Mouse (Mus musculus) cerebellum, adult 11-12 months (tissue): ENCODE measurements at regions not wholly inside any gene's neighbourhood (a gene's known extent, or its start where the extent isn't known, plus 50 kb on each side); places are given as distances from the start of the nearest gene placed in this dataset.
A peak's percentile ranks its signal among the peaks of the same experiment; 100 is the strongest.

Source experiments
- DNase-seq: peaks from one replicate; pipeline ENCODE4 v3.0.0; 2022

DNA sequence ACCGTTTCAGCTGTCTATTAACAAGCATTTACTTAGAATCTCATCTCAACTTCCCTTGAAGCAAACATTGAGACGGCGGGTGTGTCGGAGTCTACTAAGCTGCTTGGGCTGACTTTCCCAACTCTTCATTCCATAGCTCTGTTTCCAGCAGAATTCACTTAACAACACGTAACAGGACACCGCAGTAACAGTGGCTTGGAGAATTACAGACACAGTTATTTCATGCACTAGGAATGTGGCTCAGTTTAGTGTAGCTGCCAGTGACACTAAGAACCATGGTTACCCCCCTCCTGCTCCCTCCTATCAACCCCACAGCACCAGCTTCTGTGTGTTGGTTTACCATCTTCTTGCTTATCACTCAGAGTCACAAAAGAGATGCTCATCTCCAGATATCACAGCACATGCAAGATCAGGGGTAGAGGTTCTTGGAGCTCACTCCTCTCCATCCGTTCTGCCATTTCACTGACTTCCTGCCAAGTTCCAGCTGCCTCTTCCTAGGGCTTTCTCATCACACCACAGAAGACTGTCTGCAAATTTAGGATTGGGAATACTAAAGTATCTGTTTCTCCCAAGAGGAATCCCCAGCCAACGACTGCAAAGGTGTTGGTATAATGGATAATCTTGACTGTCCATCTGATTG, 90.7 kb downstream of the Banf2 start:
- no peak for DNase-seq

DNA sequence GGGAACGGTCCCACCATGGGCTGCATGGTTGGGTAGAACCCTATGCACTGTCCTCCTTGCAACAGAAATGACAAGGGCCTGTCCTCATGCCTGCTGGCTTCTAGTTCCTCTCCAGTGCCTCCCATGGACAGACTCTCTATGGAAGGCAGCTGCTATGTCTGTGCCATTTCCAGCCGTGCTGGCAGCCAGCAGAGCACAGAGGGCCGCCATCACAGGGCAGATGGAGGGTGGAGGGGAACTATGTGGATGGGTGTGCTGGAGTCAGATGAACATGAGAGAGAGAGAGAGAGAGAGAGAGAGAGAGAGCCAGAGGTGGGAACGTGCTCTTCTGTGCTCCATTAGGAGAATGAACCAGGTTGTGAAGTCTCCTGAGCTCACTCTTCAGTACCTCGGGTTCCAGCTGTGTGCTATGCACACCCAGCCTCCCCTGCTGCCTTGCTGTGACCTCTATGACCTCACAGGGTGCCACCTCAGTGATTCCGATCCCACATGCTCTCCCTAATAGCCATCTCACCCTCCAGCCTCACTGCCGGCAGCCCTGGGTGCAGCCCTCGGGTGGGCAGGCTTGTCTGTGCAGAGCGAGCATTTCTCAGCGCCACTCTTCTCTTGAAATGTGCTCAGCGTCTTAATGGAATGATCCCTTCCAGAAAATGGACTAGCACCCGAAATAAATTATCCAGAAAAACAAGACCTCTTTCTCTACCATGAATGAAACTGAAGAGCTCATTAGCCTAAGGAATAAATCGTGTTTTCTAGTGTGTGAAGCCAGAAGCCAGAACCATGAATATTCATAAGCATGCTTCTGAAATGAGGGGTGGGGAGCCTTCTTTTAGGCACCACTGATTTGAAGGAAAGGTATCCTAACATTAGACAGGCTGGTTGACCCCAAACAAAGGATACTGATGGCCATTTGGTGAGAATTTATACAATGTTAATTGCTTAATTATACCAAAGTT, 94.5 kb downstream of the Banf2 start:
- DNase-seq, result no peak

DNA sequence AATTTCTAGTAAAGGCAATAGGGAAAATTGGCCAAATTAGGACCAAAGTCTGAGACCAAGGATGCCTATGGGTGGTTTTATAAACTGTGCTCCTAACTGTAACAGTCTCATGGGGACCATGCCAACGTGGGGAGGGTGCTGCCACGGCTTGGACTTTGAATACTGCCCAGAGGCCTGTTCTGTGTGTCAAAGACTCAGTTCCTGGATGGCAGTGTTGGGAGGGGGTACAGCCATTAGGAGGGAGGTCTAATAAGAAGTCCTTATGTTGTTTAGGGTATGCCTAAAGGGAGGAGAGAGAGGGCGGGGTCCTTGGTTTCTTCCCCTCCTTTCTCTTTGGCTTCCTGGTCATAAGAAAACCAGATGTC, 95.2 kb downstream of the Banf2 start:
- no peak for DNase-seq

DNA sequence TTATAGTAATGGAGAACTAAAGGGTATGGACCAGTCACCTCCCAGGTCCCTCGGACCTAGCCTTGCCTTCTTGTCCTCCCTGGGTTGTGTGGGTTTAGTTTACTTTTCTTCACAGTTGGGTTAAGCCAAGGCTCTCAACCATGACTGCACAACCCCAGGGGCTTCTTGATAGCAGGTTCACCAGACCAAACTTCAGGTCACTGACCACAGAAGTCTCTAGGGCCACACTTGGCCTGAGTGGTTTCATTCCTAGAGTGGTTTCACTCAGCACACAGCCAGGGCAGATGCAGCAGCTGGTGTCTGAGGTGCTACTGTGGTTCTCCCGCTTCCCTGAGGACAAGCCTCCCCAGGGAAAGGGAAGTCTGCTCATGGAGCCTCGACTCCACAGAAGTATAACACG, 95.7 kb downstream of the Banf2 start:
- no peak for DNase-seq

DNA sequence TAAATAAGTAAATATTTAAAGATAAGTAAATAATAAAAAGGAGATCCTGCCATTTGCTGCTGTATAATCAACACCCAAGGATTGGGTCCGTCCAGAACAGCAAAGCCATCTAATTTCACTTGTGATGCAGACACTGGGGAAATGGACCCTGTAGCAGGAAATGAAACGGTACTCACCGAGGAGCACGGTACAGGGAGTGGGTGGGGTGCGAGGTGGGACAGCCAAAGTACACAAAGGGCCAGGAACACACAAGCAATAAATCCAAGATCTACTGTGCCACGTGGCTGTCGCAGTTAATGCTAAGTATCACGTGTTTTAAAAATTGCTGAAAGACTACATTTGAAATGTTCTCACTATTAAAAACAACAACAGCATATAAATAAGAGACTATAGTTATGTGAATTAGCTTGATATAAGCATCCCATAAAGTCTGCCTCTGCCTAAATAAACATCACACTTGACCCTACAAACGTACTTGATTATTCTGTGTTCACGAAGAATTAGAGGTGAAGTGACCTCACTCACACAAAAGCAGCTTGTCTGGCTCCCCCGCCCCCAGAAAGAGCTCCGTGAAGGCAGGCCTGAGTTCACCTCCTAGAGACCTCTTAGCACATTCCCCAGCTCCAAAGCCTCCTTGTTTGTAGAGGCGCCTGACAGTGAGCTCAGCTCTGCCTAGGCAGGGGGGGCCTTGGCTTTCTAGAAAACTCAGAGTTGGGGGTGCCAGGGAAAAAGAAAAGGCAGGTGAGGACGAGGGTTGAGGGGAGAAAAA, 101.1 kb downstream of the Banf2 start:
- DNase-seq, result no peak

DNA sequence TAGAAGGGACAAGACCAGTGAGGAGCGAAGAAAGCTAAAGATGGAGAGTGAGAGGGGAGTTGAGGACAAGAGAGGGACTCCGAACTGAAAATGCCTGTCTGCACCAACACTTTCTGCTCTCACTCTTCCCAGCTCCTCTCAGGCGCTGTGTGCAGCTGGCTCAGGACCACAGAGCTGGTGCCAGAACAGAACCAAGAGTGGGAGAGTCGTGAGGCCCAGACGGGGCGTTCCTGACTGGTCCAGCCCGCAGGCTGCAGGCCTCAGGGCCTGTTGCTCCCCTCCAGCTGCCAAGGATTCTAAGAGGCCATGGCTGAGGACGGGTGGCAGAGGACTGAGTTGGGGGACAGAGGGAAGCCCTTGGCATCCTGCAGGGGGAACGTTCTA, 101.7 kb downstream of the Banf2 start:
- DNase-seq, result no peak

DNA sequence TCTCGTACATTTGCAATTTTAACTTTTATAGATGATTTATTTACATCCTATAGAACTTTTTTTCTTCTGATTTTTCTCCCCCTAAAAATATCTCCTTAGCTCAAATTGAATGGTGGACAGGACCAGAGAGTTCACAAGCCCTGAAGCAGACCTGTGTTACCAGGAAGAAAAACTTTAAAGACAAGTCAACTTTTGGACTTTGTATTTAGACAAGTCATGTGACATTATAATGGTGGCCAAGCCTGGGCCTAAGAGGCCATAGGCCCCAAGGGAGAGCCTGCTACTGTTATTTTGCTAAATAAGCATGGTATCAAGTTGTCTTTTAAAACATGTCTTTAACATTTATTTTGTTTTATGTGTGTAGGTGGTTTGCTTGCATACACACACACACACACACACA, 102.7 kb downstream of the Banf2 start:
- no peak for DNase-seq

DNA sequence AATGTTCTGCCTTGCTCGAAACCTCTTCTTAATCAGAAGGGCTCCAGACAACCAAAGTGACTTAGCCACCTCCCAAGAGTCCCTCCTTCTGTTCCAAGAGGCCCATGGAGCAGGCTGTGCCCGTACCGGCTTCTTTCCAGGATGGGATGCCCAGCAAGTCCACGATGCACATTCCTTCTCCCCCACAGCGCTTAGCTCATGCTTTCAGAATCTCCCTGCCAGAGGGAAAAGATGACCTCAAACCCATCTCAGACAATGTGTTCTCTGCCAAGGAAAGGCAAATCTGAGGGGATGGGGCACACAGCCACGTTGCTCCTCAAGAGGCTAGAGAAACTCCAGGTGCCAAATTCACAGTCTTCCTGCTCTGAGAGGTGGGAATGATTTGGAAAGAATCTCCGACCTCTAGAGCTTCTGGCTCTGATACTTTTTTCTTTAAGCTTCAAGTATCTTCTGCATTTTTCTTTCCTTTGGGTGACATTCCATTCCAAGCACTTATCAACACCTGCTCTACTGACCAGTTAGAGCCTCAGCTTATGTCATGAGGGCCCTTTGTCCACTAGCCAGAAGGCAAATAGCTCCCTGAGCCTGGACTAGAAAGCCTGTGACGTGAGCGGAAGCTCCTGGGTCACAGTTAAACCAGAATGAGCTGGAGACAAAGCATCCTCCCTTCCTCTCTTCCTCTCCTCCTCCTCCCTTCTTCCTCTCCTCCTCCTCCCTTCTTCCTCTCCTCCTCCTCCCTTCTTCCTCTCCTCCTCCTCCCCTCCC, 110.9 kb downstream of the Banf2 start:
- DNase-seq, result no peak

DNA sequence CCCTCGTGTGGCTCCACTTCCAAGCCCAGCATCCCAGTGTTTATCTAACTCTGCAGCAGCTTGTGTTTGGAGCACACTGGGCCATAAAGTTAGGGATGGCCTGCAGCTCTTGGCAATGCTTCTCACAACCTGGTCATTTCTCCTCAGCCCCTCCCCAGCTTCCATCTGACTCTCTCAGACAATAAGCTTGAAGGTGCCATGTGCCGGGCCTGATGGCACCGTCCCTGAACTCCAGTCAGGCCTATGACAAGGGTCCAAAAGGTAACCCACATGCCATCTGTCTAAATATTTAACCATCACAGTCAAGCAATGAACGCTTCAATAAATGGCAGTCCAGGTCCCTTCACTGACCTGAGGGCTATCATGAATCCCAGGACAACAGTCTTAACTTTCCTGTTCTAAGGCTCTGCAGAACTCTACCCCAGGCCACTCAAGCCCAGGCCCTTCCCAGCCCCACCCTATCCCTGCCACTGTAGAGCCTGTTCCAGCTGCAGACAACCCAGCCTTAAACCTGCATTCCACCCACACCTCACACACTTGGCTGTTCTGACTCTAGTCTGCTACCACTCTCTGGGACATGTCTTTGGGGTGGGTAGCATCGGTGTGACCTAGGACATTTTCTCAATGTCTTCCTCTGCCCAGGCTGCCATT, 111.8 kb downstream of the Banf2 start:
- peak; percentile 68 for DNase-seq

DNA sequence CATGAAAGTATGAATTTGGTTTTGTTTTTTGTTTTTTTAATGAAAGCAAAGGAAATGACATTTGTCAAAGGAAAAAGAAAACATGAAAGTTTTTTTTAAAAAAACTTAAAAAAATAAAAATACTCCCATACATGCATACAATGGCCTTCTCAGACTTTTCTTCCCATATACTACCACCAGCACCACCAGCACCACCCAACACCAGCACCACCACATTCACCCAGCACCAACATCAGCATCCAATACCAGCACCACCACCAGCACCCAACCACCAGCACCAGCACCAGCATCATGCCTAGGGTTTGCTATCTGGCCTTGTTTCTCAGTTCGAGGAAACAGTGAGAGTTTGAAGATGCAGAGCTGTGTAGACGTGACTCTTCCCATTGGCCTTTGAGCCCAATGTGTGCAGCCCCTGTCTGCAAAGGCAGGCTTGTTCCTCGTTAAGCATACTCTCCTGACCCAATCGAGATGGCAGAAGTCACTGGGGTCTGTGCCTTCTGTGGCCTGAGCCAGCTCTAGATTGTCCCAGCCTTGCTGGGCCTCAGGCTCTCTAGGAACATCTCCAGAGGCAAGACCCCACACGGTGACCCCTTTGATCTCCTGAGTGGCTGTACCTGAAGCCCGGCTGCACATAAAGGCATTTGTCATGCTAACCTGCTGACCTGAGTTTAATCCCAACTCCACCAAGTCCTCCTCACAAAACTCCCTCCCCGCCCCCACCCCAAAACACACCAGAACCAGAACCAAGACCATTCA, 113.8 kb upstream of the Mgme1 start:
- no peak for DNase-seq

DNA sequence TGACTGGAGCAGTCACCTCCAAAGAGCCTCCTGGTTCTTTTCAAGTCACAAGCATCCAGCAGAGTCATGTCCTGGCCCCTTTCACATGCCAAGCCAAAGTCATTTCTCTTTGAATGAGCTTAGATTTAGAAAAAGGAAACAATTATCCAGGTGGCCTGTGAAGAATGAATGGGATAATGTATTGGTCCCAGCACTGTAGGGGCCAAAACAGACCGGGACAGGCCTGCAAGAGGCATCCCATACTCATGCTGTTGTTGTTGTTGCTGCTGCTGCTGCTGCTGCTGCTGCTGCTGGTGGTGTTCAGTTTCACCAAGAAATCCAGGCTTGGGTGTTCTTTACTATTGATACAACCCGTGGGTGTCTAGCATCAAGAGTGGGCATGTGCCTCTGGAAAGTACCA, 113.1 kb upstream of the Mgme1 start:
- no peak for DNase-seq

DNA sequence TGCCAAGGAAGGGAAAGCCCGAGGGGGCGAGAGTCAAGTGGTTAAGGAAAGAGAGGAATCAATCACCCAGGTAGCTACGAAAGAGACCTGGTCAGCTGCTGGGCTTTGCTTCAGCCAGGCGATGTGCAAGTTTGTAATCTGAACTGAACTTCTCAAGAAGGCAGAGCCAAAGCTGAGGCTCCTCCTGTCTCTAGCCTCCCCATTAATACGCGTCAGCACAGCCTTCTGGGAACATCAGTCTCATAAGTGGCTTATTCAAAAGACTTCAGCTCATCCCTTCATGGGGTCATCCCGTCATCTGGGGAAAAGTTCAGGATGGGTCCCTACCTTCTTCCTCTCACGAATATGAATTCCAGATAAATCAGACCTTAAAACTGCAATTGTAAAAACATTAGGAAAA, 112.2 kb upstream of the Mgme1 start:
- DNase-seq, result no peak

DNA sequence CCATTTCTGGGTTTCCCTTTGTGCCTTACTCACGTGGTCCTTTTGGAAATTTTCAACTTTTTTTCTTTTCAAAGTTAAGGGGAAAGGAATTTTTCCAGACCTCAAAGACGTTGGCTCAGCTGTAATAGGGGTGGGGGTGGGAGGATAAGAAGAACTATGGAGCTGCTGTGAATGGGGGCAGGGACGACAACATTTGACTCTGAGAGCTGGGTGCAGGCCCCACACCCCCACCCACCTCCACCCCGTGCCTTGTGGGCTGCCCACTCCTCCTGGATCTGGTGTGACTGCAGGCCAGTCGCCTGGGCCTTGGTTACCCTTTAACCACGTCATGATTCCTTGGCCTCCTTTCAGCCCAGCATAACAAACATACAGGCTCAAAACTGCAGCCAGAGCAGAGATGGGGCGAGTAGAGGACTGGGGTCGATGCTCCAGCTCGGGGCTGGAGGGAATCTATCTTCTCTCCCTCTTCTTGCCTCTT, 110.6 kb upstream of the Mgme1 start:
- no peak for DNase-seq

DNA sequence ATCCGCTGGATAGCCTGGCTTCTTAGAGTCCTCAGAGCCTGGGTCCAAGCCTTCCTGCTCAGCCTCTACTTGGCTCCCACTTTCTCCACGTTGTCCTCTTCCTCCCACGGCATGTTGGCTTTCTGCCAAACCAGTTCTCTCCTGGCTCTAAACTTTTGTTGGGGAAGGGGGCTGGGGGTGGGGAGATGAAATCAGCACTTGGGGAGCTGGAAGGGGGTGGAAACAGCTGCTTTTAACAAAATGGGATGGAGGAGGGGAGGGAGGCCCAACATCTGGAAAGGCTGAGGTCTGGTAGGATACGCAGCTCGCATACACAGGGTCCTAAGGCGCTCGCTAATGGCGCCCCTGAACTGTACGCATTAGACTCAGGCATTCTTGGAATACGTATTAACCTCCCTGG, 110.0 kb upstream of the Mgme1 start:
- DNase-seq, result no peak

DNA sequence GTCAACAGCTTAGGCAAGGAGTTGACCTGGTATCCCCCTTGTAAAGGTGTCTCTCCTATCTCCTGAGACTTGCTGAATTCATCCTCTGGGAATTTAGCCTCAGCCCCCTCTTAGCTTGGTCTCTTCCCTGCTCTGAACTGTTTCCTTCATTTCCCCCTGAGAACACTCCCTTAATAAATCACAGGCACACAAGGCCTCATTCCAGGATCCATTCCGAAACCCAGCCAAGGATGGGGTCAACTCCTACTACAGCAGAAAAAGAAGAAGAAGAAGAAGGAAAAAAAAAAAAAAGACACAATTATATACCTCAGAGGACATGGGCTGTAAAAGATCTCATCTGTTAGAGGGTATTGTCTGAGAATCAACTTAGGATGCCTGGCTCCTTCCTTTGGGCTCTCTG, 108.6 kb upstream of the Mgme1 start:
- DNase-seq, result no peak

DNA sequence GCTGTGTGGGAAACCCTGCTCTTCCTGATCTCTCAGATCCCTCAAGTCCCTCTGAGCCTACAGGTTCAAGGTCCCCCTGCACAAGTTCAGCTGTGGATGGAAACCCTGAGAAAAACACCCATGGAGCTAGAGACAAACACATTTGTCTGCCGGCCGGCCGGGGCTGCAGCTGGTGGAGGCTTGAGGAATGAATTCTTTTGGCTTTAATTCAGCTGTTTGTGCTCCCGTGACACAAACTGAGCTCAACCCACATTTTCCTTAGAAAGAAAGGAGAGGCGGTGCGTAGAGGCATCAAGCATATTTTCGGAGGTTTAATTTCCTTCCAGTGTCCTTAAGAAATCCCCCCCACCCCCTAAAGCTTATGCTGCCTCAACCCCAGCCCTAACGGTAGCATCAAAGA, 106.4 kb upstream of the Mgme1 start:
- peak; percentile 21 for DNase-seq

DNA sequence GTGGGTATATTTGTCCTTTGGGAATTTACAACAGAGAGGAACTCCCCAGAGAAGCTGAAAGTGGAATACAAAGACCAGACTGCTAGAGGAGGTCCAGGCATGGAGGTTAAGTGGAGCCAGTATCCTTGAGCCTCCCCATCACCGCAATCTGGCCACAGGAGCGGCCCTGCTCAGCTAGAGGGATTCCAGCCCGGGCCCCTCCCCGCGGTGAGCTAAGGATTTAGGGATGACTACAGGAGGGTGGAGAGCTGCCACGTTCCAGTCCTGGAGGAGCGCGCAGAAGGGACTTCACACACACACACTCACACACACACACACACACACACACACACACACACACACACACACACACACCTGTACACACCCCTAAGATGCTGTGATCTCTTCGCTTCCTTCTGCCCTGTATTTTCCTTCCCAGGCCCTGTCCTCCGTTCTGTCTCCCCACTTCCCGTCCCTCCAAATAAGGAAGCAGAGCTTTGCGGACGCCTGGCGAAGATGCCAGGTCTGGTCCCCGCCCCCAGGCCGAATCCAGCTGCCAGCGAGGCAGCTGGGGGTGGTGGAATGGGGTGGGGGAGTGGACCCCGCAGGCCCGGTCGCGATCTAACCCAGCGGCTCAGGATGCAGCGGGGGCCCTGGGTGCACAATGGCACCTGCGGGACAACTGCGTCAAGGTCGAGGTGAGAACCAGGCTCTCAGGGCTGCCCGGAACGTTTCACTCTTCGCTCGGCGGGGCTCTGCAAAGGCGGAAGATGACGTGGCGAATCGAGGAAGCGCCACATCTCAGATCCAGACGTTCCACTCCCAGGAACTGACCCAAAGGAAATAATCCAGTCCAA, 105.3 kb upstream of the Mgme1 start:
- peak; percentile 83 for DNase-seq

DNA sequence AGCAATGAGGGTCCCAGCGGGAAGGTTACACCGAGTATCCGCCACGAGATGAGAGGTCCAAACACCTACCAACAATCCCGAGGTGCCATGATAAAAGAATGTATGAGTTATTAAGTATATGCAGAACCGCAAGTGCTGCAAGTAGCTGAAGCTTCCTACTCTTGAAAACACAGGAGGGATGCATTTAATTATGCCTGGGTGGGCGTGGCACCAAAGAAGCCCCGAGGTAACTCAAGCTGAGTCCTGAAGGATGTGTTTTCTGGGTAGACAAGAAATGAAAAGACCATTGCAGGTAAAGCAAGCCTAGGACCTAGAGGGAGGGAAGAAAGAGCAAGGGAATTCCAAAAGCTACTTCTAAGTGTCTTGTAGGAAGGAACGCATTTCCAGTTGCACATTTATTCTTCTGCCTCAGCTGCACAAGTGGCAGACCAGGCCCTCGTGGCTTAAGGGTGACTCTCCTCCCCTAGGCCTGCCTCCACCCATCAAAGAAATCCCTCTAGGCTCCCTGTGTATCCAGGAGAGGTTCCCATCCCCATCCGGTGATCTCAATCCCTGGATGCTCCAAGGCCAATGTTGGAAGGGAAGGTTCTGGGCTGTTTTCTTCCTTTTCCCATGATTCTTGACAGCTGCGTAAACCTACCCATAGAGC, 104.2 kb upstream of the Mgme1 start:
- DNase-seq, result peak; percentile 31

DNA sequence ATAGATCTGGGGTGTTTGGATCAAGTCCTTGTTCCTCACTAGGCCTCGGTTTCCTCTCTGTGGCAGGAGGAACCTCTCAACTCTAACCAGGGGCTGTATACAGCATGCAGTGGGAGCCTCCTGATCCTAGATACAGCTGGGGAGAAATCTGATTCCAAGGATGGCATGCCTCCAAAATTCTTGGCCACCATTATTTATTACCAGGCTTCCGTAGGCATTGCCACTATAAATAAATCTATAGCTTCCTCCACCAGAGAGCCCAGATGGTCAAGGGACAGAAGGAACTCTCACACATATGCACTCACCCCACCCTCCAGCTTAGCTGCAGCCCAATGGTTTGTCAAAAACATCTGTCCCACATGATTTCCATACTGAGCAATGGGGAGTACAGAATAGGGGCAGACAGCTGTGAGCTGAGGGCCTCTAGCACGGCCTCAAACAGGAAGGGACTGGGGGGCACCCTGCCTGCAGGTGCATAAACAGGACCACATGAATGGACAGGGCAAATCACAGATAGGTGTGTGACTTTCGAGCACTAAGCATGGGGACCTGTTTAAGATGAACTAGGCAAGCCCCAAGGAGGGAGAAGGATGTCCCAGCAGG, 100.8 kb upstream of the Mgme1 start:
- DNase-seq, result no peak
